Mouse (Mus musculus) liver, postnatal 0 days (tissue): ENCODE results near the gene Col23a1.

ENCODE experiments used
- CTCF ChIP-seq: sonication (generic); IDR thresholded peaks from 2 replicates; pipeline ENCODE4 v1.5.1; 2016; ENCODE audit warnings: antibody characterized with exemption, low read depth
- EP300 ChIP-seq: IDR thresholded peaks from 2 replicates; pipeline ENCODE4 v1.6.1; 2016; ENCODE audit warnings: antibody characterized with exemption, low read depth, mild to moderate bottlenecking

GRCm38 (mm10) chr11:51485051-51485521 lies 195.4 kb downstream of the Col23a1 start:
- TF ChIP-seq CTCF (no peak), EP300 (no peak)
